Mouse (Mus musculus): ENCODE measurements around the gene Ftl1.
A peak's percentile ranks its signal among the peaks of the same experiment; 100 is the strongest.
"Not testable (repeated sequence)": the region's sequence is repeated elsewhere in the genome, so short reads cannot be mapped to it uniquely, and the experiment has no call there.

Gene Ftl1

DNA sequence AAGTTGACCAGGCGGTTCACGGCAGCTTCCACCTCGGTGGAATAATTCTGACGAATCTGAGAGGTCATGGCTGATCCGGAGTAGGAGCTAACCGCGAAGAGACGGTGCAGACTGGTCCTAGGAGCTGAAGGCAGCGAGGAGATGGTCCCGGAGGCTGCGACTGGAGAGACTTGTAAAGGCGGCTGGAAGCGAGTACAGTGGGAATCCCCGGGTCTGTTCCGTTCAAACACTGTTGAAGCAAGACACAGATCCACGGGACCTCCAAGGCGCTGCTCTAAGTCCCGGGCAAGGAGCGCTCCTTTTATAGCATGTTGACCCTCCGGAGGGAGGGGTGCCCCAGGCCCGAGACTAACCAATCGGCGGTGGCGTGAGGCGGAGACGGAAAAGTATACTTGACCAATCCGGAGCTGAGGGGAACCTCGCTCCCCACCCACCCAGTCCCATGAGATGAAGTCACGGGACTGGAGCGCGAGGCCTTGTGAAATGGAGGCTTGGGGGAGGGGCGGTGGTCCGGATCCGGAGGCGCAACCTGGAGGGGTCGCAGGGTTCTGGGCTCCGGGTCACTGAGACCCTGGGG, at the start of gene Ftl1:
Ftl1 (minus strand) TSS at position 321 of the 577 bp plus-strand sequence.
- DNase-seq (ENCODE audit: low spot score in 2 of 2) = peak; percentile 97

DNA sequence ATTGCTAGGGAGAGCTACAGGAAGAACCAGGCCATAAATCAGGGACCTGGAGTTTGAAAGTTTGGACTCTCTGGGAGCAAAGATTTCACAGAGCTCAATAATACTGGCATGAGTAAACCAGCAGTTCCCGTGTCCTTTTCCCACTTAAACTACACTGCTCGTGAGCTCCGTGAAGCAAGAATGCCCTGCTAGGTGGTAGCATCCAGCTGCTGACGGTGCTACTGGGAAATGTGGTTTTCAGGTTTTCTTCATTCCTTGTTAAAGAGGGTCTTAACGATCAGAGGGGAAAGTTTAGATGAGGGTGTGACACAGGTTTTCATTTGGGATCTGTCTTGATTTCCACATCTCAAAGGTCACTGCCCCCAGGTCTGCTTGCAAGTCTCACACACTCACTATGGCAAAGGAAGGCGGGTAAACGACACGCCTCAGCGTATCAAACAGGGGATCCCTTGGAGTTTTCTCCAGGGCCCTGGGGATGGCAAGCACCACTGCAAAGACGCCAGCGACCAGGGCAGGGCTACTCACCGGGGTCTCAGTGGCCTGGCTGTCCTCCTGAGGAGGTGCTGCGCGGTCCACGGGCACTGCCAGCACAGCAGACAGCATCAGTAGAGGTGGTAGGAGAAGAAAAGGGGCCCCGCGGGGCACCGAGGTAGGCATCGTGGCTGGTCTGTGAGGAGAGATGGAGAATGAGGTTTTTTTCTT, 49.6 kb upstream of the Ftl1 start:
- DNase-seq (ENCODE audit: low spot score in 2 of 2) = no peak

DNA sequence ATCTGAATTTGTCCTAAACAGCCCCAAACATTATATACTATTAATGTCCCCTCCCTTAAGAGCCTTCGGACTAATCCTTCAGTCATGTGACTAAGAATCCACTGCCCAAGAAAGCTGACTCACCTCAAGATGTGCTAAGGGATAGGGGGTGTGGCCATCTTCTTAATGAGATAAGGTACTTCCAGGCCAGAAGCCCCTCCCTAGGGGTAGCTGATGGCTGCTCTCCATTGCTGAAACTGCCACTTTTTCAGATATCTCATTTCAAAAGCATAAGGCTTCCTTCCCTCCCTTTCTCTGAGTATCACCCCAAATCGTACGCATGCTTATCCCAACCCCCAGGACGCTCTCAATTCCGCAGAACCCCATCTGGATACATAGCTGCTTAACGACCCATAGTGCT, 48.9 kb upstream of the Ftl1 start:
- no peak for DNase-seq (ENCODE audit: low spot score in 2 of 2)

DNA sequence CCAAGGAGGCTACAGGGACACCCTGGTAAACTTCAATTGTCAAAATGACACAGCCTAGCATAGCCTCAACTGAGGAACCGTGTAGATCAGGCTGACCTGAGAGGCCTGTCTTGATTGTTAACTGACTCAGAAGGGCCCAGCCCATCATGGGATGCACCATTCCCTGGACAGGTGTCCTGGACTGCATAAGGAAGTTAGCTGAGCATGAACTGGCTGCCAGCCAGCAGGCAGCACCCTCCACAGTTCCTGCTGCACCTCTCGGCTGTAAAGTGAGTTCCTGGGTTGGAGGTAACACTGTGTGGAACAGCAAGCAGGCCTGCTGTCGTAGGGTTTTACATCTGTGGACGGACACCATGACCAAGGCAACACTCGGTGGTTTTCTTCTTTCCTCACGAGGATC, 47.9 kb upstream of the Ftl1 start:
- no peak for DNase-seq (ENCODE audit: low spot score in 2 of 2)

DNA sequence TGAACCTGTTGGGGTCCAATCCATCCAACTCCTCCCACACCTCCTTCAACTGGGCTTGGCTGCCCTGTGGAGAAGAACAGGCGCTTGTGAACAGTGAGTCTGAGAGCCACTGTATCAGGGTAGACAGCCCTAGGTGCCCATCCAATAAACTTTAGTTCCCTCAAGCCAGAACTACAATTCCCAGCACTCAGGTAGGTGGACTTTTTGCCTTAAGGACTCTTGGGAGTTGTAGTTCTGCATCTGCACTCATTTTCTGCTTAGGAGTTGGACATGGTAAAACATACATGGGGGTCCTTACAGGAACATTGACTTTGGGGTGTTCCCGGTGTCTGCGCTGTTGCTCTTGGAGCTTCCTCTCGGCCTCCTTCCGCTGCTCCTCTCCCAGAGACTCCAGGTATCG, 38.7 kb upstream of the Ftl1 start:
- DNase-seq (ENCODE audit: low spot score in 2 of 2) = no peak

DNA sequence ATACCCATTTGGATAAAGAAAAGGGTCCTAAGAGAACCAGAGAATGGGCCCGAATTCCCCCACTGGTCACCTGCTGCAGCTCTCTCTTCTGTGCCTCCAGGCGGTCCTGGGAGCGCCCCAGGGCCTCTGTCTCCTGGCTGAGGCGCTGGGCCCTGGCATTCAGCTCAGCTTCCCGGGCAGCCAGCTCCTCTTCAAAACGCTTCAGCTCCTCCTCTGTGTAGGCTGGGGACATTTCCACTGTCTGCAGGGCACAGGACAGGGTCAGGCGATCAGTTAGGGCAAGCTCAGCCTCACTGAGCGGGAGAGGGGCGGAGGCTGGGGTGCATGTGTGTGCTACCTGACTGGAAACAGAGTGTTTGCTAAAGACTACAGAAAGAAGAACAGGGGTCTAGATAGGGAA, 34.9 kb upstream of the Ftl1 start:
- DNase-seq (ENCODE audit: low spot score in 2 of 2) = no peak

DNA sequence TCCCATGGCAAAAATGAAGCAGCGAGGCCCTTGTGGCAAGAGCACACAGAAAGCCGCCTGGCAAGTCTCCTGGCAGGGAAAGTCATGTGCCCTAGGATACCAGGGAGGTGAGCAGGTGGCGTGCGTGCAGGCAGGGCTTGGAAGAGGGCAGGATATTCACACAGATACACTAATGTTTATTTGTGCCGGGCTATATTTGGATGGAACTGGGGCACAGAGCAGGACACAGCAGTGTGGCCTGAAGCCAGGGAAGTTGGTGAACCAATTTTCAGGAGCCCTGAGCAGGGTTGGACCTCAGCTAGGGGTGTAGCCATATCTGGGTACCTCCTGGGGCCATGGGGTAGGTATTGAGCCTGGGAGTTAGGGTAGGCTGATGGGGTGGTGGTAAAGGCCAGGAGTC, 33.3 kb upstream of the Ftl1 start:
- no peak for DNase-seq (ENCODE audit: low spot score in 2 of 2)

DNA sequence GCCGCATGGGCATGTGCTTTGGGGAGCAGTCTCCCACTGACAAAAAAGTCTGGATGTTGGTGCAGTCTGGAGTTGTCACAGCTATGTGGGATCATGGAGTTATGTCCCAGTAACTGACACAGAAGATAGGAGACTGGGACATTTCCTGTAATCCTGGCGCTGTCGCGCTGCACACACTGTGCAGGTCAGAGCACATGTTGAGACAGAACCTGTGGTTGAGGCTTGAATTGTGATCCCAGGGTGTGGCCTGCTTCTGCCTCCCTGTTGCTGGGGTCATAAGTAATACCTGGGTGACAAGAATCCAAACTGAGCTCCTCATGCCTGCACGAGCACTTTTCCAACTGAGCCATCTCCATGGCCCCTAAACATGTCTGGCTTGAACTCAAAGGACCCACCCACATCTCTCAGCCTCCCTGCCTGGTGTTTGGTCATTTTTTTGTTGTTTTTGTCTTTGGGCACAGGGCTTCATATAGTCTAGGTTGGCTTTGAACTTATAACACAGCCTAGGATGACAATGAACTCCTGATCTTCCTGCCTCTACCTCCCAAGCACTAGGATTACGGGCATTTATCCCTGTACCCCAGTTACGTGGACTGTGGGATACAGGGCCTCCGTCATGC, 32.7 kb upstream of the Ftl1 start:
- no peak for DNase-seq (ENCODE audit: low spot score in 2 of 2)

DNA sequence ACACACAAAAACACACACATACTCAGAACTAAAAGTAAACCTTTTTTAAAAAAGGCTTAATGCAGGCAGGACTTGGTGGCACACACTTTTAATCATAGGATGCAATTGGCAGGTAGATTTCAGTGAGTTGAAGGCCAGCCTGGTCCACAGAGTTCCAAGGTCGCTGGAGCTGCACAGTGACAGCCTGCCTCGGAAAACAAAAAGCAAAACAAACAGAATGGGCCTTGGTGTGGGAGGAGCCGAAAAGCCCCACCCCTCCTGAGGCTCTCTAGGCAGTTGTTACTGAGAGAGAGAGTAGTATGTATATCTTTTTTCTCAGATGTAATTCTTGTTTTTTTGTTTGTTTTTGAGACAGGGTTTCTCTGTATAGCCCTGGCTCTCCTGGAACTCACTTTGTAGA, 31.6 kb upstream of the Ftl1 start:
- no peak for DNase-seq (ENCODE audit: low spot score in 2 of 2)

DNA sequence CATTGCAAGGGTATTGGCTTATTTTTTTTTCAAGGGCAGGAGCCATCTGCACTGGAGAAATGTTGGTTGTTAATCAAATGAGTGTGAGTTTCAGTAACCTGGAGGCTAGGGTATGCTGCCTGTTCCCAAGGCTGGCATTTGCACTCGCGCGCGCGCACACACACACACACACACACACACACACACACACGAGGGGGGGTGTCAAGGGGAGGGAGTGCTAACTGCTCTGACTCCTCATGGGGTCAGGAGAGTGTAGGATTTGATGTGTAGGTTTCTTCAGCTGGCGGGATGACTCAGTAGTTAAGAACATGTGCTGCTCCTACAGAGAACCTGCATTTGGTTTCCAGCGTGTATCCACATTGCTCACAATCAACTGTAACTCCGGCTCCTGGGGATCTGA, 31.1 kb upstream of the Ftl1 start:
- no peak for DNase-seq (ENCODE audit: low spot score in 2 of 2)

DNA sequence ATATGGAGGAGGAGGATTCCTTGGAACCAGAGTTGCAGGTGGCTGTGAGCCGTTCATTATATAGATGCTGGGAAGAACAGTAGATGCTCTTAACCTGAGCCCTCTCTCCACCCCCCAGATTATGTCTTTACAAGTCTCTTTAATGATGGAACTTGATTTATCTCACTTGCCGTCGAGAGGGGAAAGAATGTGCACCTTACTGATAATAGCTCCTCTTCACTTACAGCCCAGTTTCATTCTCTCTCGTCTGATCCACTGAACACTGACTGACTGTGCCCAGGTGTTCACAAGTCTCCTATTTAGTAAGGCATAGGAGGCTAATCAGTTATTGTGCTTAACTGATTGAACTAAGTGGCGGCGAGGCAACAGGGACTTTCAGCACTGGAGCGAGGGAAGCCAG, 29.9 kb upstream of the Ftl1 start:
- DNase-seq (ENCODE audit: low spot score in 2 of 2) = no peak

DNA sequence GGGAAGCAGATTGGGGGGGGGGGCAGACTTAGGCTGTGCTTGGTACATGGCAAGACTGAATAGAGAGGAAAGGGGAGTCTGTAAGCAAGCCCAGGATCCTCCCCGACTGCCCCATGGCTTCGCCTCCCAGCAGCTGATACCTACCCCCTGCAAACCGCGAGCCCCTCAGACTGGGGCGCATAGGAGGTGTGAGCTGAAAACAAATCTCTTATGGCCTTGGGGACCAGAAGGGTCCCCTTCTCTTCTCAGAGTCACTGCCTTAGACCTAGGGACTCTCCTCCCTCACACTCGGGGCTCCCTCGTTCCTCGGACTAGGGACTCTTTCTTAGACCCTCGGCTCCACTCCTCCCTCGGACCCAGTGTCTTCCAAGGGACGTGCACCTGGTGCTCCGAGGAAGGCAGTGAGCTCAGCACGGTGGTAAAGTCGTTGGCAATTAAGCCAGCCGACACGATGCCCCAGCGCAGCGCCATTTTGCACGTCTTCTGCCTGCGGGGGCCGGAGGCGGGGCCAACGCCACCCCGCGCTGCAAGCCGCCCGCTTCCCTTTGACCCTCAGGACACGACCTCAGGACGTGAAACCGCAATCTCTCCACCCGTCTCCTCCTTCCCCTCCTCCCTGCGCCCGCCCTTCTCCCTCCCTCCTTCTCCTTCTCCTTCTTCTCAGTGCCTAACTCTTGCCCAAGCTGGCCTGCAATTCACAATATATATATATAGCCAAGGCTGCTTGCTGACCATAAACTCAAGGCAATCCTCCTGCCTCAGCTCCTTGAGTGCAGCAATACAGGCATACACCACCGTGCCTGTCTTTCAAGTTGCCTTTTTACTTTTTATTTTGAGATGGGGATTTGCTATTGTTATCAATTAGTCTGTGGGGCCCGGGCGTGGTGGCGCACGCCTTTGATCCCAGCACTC, 28.9 kb upstream of the Ftl1 start, which contains the start of gene Dhdh:
Dhdh (minus strand) TSS at position 513 of the 912 bp plus-strand sequence.
- peak in 1 of 2 experiments; percentile 44 for DNase-seq (ENCODE audit: low spot score in 2 of 2)

DNA sequence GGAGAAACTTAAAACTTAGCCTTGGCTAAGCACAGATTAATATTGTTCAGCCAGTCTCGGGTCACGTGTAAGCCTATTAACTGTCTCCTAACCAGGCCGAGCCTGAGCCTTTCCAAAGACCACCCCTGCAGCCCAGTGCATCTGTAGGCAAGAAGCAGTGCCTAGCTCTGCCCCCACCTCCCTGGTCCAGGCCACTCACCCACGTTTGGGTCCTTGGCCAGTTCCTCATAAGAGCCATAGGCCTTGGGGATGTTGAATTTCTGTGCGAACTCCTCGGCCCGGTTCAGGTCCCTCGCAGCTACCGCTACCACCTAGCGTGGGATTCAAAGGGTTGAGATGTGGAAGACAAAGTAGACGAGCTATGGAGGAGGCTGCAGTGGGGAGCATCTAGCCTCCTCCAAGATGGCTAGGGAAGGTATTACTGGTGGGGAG, 28.2 kb upstream of the Ftl1 start:
- DNase-seq (ENCODE audit: low spot score in 2 of 2) = no peak

DNA sequence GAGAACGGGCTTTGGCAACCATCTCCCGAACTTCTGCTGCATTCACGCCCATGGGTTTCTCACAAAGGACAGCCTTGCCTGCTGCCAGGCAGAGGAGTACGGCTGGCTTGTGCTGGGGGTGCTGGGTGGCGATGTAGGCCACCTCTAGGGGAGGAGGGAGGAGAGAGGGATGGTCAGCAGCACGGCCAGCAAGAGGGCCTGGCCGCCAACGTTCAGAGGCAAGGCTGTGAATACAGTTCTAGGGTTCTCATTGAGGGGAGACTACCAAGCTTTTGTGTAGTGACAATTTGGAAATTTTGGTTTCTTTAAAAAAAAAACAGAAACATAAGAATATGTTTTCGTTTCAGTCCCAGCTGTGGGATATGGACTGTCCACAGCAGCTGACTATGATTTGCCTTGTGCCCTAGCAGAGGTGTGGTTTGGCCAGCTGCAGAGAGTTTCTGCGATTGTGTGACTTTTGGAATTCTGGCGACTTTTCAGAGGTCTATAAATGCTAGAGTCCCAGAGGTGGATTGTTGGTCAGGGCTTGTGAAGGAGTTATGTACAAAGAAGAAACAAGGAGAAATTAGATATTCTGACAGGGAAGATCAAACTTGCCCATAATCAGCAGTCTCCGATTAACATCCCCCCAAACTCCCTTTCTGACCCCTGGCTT, 27.2 kb upstream of the Ftl1 start, which contains the start of gene Gm45808:
Gm45808 (minus strand) TSS at position 51 of the 655 bp plus-strand sequence.
- DNase-seq (ENCODE audit: low spot score in 2 of 2) = no peak

DNA sequence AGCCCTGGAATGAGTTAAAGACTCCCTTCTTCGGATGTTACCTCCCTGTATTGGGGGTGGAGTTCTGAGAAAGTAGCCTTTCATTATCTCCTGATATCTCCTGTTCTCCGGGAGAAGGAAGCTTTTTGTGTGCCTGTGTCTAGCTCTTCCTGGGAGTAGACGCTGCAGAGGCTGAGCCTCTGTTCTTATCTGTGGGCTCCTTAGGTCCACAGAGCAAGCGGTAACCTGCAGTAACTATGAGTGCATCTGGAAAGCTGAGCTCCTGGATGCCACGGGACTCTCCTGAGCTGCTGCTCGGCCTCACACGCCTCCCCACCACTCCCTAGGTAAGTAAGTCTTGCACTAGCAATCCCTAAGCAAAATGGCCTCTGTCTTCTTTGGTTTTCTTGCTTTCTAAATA, 26.5 kb upstream of the Ftl1 start:
- DNase-seq (ENCODE audit: low spot score in 2 of 2) = no peak

DNA sequence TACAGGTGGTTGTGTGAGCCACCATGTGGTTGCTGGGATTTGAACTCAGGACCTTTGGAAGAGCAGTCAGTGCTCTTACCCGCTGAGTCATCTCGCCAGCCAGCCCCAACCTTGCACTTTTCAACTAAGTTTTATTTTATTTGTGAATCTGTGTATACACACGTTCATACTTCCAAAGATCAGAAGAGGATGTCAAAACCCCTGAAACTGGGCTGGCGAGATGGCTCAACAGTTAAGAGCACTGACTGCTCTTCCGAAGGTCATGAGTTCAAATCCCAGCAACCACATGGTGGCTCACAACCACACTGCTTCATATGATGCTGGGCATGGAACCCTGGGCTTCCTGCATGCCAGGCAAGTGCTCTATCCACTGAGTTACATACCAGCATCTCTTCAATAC, 25.3 kb upstream of the Ftl1 start:
- DNase-seq (ENCODE audit: low spot score in 2 of 2) = not testable (repeated sequence)

DNA sequence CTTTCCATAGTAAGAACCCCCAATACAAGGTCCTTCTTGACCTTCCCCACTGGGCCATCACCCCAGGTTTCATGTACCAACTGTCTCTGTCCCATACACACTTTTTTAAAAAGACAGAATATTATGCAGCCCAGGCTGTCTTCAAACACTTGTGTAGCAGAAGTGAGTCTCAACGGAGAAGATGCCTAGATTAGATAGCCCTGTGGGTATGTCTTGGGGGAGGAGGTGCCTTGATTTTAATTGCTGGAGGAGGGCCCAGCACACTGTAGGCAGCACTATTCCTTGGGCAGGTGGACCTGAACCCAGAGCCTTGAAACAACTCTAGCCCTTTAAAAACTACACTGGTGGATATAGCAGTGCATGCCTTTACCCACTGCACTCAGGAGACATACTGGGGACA, 22.5 kb upstream of the Ftl1 start:
- no peak for DNase-seq (ENCODE audit: low spot score in 2 of 2)

DNA sequence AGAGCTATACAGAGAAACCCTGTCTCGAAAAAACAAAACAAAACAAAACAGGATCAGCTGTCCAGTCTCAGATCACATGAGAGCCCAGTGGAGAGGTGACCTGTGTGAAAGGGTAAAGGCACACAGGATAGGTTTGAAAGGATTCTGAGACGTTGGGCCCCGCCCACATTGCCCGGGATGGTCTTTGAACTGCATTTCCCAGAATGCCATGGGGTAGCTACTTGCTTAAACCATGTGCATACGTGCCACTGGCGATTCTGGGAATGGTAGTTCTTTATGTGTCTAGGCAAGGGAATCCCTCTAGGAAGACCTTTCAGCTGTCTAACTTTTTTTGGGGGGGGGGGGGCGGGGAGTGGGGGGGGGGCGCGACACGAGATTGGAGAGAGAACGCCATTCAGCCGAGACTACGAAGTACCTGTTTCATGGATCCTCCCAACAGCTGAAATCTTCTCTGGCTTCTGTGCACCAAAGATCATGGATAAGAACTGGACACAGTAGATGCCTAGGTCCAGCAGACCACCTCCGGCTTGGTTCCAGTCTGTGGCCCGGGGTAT, 21.8 kb upstream of the Ftl1 start, which contains the start of gene Tulp2:
Tulp2 (plus strand) TSS at position 504 of the 554 bp plus-strand sequence.
- no peak for DNase-seq (ENCODE audit: low spot score in 2 of 2)

DNA sequence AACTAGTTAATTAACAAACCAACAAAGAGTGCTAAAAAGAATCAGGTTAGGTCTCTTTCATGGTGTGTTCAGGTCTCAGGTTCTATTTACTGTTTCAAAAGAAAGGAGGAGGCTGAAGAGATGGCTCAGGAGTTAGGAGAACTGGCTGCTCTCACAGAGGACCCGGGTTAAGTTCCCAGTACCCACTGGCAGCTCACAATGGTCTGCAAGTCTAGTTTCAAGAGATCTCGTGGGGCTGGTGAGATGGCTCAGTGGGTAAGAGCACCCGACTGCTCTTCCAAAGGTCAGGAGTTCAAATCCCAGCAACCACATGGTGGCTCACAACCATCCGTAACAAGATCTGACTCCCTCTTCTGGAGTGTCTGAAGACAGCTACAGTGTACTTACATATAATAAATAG, 20.6 kb upstream of the Ftl1 start:
- not testable (repeated sequence) for DNase-seq (ENCODE audit: low spot score in 2 of 2)

DNA sequence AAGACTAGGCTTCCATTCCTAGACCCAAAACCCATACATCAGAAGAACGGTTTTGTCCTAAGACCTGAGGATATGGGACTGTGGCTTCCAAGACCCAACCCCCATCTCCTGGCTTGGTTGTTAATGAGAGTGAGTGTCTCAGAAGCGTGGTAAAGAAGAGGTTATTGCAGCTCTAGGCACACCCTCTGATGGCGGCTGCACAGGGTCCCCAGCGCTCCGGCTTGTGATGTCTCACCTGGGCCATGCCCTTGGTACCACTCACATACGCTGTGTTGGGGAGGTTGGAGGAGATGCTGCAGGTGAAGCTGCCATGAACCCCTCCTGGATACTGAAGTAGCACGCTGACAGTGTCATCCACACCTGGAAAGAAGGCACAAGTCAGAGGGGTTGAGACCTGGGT, 19.1 kb upstream of the Ftl1 start:
- DNase-seq (ENCODE audit: low spot score in 2 of 2) = no peak

DNA sequence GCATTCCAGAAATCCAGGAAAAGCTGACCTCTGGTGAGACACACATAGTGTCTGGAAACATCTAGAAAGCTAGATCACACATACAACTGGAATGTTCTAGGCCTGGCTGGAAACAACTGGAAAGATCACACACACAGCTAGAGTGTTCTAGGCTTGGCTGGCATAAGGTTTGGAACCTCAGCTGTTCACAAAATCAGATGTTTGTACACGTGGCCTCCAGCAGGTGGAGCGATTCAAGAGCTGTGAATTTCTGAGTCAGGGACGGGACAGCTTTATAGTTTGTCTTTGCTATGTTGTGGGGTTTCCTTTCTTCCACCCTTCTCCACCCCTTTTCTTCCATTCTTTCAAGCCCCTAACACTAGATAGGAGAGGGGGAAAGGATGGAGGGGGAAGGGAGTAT, 17.3 kb upstream of the Ftl1 start:
- DNase-seq (ENCODE audit: low spot score in 2 of 2) = no peak

All from frontal cortex, postnatal 14 days (tissue).